Mouse (Mus musculus) limb, embryonic 15.5 days (tissue): ENCODE results near the gene Soga3. TPM values are rescaled to one million over a fixed set of nuclear protein-coding genes. Genes with fewer than 3 reads are reported as not detected.

Experiments
- ATAC-seq: fragments of 200-750 bp; cut with Nextera tagmentation; 2 replicates; pipeline ENCODE4 v1.8.0; 2017; ENCODE audit warnings: low read depth, moderate TSS enrichment; ENCODE audit not compliant: insufficient number of reproducible peaks, low FRiP score, low TSS enrichment
- H3K27ac ChIP-seq: fragments of 300-500 bp; sonication (generic); 2 replicates; pipeline ENCODE4 v1.5.1; 2015; ENCODE audit warnings: moderate library complexity, mild to moderate bottlenecking, inconsistent platforms
- H3K27me3 ChIP-seq: fragments of 300-500 bp; sonication (generic); 2 replicates; pipeline ENCODE4 v1.6.1; 2015; ENCODE audit warnings: inconsistent platforms
- H3K36me3 ChIP-seq: fragments of 300-500 bp; sonication (generic); 2 replicates; pipeline ENCODE4 v1.6.1; 2015; ENCODE audit warnings: inconsistent platforms
- H3K4me1 ChIP-seq: fragments of 300-500 bp; sonication (generic); 2 replicates; pipeline ENCODE4 v1.6.1; 2015; ENCODE audit warnings: inconsistent platforms
- H3K4me2 ChIP-seq: fragments of 300-500 bp; sonication (generic); 2 replicates; pipeline ENCODE4 v1.6.1; 2015; ENCODE audit warnings: mild to moderate bottlenecking, inconsistent platforms
- H3K4me3 ChIP-seq: fragments of 300-500 bp; sonication (generic); 2 replicates; pipeline ENCODE4 v1.5.1; 2015; ENCODE audit warnings: mild to moderate bottlenecking, inconsistent platforms
- H3K9ac ChIP-seq: fragments of 300-500 bp; sonication (generic); 2 replicates; pipeline ENCODE4 v1.6.1; 2015; ENCODE audit warnings: inconsistent platforms
- H3K9me3 ChIP-seq: fragments of 300-500 bp; sonication (generic); 2 replicates; pipeline ENCODE4 v1.6.1; 2016; ENCODE audit warnings: inconsistent platforms
- WGBS: fragments of 180-500 bp; shearing (Covaris S2); methylation state at CpG from one replicate; pipeline ENCODE4 v1.1.7; 2015; 5-methylcytosine and 5-hydroxymethylcytosine counted together
- polyA plus RNA-seq: library from polyadenylated mRNA; unstranded; fragments of >200 nt; fragmentation: Nextera tagmentation; extraction: Ambion mirVana; gene quantifications from 2 replicates; pipeline ENCODE4 v1.2.1, GENCODE M21; 2015

Soga3 gene
- polyA plus RNA-seq, 1 experiment from 2014 or later: 0.69 TPM

- WGBS: 49% methylated on average over 3 of the region's 3 CpGs
- H3K9ac ChIP-seq: no peak overlapping the region
- H3K27me3 ChIP-seq: no peaks in the 10 kb centered on the region
- H3K36me3 ChIP-seq: no peaks in the 10 kb centered on the region
- no peak overlapping the region for H3K27ac ChIP-seq
- peaks cover 5% of the 10 kb centered on the region; the same call in 1 of the 2 replicates for H3K4me1 ChIP-seq
- no peak for ATAC-seq
- no peak overlapping the region for H3K4me2 ChIP-seq
- H3K9me3 ChIP-seq: no peaks in the 10 kb centered on the region
- H3K4me3 ChIP-seq: no peak overlapping the region
Measured at GRCm38 (mm10) chr10:29213534-29214100, 70.0 kb downstream of the Soga3 start.

GRCm38 (mm10) chr10:29216957-29217356, 73.3 kb downstream of the Soga3 start:
- no peaks in the 10 kb centered on the region for H3K27me3 ChIP-seq
- no peak overlapping the region for H3K27ac ChIP-seq
- no peaks in the 10 kb centered on the region for H3K36me3 ChIP-seq
- H3K4me1 ChIP-seq: no peaks in the 10 kb centered on the region
- H3K4me3 ChIP-seq: no peak overlapping the region
- H3K9me3 ChIP-seq: no peaks in the 10 kb centered on the region
- no peak overlapping the region for H3K9ac ChIP-seq
- WGBS: 87% methylated on average over 1 of the region's 1 CpGs
- ATAC-seq: no peak
- no peak overlapping the region for H3K4me2 ChIP-seq

- Histone ChIP-seq H3K4me3 (no peak overlapping the region), H3K9me3 (no peaks in the 10 kb centered on the region), H3K36me3 (no peaks in the 10 kb centered on the region), H3K27me3 (no peaks in the 10 kb centered on the region), H3K4me1 (no peaks in the 10 kb centered on the region), H3K9ac (no peak overlapping the region), H3K4me2 (no peak overlapping the region), H3K27ac (no peak overlapping the region)
- WGBS: 75% methylated on average over 2 of the region's 2 CpGs
- ATAC-seq: no peak
Measured at GRCm38 (mm10) chr10:29217451-29217850, 73.8 kb downstream of the Soga3 start.

- Histone ChIP-seq H3K9me3 (no peaks in the 10 kb centered on the region), H3K36me3 (no peaks in the 10 kb centered on the region), H3K9ac (no peak overlapping the region), H3K4me2 (no peak overlapping the region), H3K27me3 (no peaks in the 10 kb centered on the region), H3K4me1 (no peaks in the 10 kb centered on the region), H3K4me3 (no peak overlapping the region), H3K27ac (no peak overlapping the region)
- no peak for ATAC-seq
- WGBS: 89% methylated on average over 4 of the region's 4 CpGs
Measured at GRCm38 (mm10) chr10:29225329-29225728, 81.7 kb downstream of the Soga3 start.

GRCm38 (mm10) chr10:29231208-29231607, 87.6 kb downstream of the Soga3 start:
- H3K4me3 ChIP-seq: no peak overlapping the region
- no peaks in the 10 kb centered on the region for H3K4me1 ChIP-seq
- 72% methylated on average over 2 of the region's 2 CpGs for WGBS
- H3K36me3 ChIP-seq: no peaks in the 10 kb centered on the region
- H3K4me2 ChIP-seq: no peak overlapping the region
- H3K27me3 ChIP-seq: no peaks in the 10 kb centered on the region
- ATAC-seq: no peak
- H3K9me3 ChIP-seq: no peaks in the 10 kb centered on the region
- H3K9ac ChIP-seq: no peak overlapping the region
- no peak overlapping the region for H3K27ac ChIP-seq

Other genes with a start within 250 kb of the Soga3 start
- gene 2310057J18Rik, start 157.5 kb upstream of the Soga3 start, polyA plus RNA-seq: not detected in 2 replicates
- gene Gm49353, start 55.1 kb downstream of the Soga3 start, polyA plus RNA-seq: 0.34 and 0.51 TPM in 2 replicates
- 1.4 and 2.0 TPM in 2 replicates for gene 9330159F19Rik, start 67.8 kb downstream of the Soga3 start, polyA plus RNA-seq
- gene Echdc1, start 169.3 kb downstream of the Soga3 start, polyA plus RNA-seq: 29.7 and 30.7 TPM in 2 replicates
- gene Rnf146, start 218.6 kb downstream of the Soga3 start, polyA plus RNA-seq: 50.5 and 62.2 TPM in 2 replicates